Mouse (Mus musculus): Measurements from ENCODE around the gene Grik5. TPM values are rescaled to one million over a fixed set of nuclear protein-coding genes. Genes with fewer than 3 reads are reported as not detected.

The Grik5 gene
- polyA plus RNA-seq, 1 experiment from 2014 or later = 0.86 TPM

DNA sequence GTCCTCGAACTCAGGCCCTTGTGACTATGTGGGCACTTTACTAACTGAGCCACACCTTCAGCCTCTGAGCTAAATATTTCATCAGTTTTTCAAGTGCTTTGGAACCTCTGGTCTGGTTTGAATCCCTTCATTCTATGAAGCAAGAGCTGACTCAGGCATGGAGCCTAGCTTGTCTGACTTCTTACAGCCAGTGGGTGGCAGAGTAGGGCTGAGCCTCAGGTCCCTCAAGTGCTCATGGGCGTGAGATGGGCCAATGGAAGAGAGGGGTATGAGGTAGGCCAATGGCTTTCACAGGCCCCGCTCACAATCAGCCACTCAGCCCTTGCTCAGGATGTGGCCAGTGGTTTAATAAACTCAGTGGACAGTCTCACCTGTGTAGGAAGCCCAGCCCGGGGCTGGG lies 27.4 kb upstream of the Grik5 start:
- 45% methylated on average over 4 of the region's 4 CpGs for WGBS (ENCODE audit: insufficient replicate concordance)
- H3K4me1 ChIP-seq (replicated peaks) = no peaks in the 10 kb centered on the region
- no peak for ATAC-seq (ENCODE audit: low read depth)
- DNase-seq = no peak
- H3K4me2 ChIP-seq = no peak overlapping the region
- H3K9me3 ChIP-seq (replicated peaks) = no peaks in the 10 kb centered on the region
- H3K27me3 ChIP-seq = no peaks in the 10 kb centered on the region
- H3K27ac ChIP-seq = no peak overlapping the region
- H3K9ac ChIP-seq = no peak overlapping the region
- no peaks in the 10 kb centered on the region for H3K36me3 ChIP-seq
- H3K4me3 ChIP-seq (replicated peaks) = no peak overlapping the region

DNA sequence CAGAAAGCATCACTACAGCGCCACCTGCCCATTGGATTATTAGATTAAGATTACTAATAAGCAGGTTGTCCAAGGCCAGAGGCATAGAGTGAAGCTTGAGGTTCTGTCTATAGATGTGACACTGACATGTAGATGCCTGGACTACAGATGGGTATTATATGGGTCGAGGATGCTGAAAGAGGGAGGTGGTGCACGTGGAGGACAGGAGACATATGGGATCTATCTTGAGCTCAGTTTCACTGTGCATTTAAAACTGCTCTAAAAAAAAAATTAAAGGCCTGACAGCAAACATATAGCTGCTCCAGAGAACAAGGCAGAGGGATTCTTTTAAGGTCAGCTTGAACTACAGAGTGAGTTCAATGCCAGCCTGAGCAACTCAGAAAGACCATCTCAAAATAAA lies 26.0 kb upstream of the Grik5 start:
- no peak overlapping the region for H3K4me3 ChIP-seq (replicated peaks)

DNA sequence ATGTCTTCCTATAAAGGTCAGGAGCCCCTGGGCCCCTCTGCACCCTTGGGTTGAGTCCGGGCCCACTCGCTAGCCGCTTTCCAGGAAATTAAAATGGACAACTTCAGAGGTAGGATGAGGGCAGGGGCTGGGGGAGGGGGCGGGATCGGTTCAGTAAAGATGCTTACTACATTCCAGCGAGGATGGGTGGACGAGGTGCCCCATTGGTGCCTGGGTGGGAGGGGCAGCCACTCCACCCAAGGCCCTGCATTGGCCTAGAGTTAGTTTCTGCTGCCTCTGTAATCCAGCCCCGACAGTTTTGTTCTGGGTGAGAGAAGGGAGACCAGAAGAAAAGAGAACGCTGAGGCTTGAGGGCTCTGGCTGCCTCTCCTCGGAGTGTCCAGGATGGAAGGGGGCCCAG lies 17.7 kb upstream of the Grik5 start:
- no peaks in the 10 kb centered on the region; the same call in none of the 2 replicates for H3K36me3 ChIP-seq
- DNase-seq (no peak), ATAC-seq (ENCODE audit: low read depth) (no peak)
- peaks cover 10% of the 10 kb centered on the region for H3K27me3 ChIP-seq
- H3K9ac ChIP-seq = no peak overlapping the region
- peaks cover 22% of the 10 kb centered on the region for H3K4me1 ChIP-seq (replicated peaks)
- WGBS (ENCODE audit: insufficient replicate concordance) = 42% methylated on average over 10 of the region's 10 CpGs
- no peak overlapping the region for H3K4me2 ChIP-seq
- no peaks in the 10 kb centered on the region for H3K9me3 ChIP-seq (replicated peaks)
- H3K4me3 ChIP-seq (replicated peaks) = no peak overlapping the region
- H3K27ac ChIP-seq = no peak overlapping the region

More for the DNA sequence above, 26.0 kb upstream of the Grik5 start:
- H3K9ac ChIP-seq = no peak overlapping the region
- H3K27ac ChIP-seq = no peak overlapping the region
- no peak overlapping the region for H3K4me2 ChIP-seq
- no peaks in the 10 kb centered on the region for H3K9me3 ChIP-seq (replicated peaks)
- ATAC-seq (ENCODE audit: low read depth) (no peak), DNase-seq (no peak)
- H3K36me3 ChIP-seq = no peaks in the 10 kb centered on the region
- 62% methylated on average over 3 of the region's 3 CpGs for WGBS (ENCODE audit: insufficient replicate concordance)
- H3K27me3 ChIP-seq = no peaks in the 10 kb centered on the region
- no peaks in the 10 kb centered on the region for H3K4me1 ChIP-seq (replicated peaks)

GRCm38 (mm10) chr7:25088968-25089367 lies 16.8 kb upstream of the Grik5 start:
- no peak overlapping the region for H3K4me3 ChIP-seq (replicated peaks)
- H3K36me3 ChIP-seq = peaks cover 7% of the 10 kb centered on the region
- H3K27me3 ChIP-seq = peaks cover 10% of the 10 kb centered on the region
- H3K4me1 ChIP-seq (replicated peaks) = peaks cover 31% of the 10 kb centered on the region
- no peaks in the 10 kb centered on the region for H3K9me3 ChIP-seq (replicated peaks)
- no peak overlapping the region for H3K27ac ChIP-seq
- peak overlapping the region; percentile 43 for H3K9ac ChIP-seq
- H3K4me2 ChIP-seq = peak overlapping the region; percentile 26
- no peak for DNase-seq
- WGBS (ENCODE audit: insufficient replicate concordance) = 20% methylated on average over 11 of the region's 11 CpGs
- 0 out of 2 replicates have a peak, but pooled peaks have one; percentile 39 for ATAC-seq (ENCODE audit: low read depth)

- Histone ChIP-seq H3K9me3 (replicated peaks) (no peaks in the 10 kb centered on the region), H3K4me3 (replicated peaks) (no peak overlapping the region), H3K9ac (peak overlapping the region; percentile 43), H3K27me3 (peaks cover 10% of the 10 kb centered on the region), H3K27ac (no peak overlapping the region), H3K4me2 (peak overlapping the region; percentile 26), H3K36me3 (peaks cover 11% of the 10 kb centered on the region), H3K4me1 (replicated peaks) (peaks cover 36% of the 10 kb centered on the region)
- WGBS (ENCODE audit: insufficient replicate concordance) = 17% methylated on average over 10 of the region's 10 CpGs
- DNase-seq = no peak
- no peak for ATAC-seq (ENCODE audit: low read depth)
Measured at GRCm38 (mm10) chr7:25088531-25088930, 16.4 kb upstream of the Grik5 start.

DNA sequence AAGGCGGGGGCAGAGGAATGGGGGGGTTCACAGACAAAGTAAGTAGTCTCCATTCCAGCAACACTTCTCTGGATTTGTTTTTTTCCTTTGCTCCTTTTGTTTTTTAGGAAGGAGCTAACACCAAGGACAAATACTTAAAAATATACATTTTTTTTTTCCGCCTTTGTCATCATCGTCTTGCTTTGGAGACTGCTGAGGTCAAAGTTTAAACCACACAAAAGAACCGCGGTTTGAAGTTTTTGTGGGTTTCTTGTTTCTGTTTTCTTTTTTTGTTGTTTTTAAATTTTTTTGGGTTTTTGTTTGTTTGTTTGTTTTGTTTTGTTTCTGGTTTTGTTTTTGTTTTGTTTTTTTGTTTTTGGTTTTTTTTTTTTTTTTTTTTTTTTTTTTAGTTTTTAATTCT lies 15.8 kb upstream of the Grik5 start:
- DNase-seq (no peak), ATAC-seq (ENCODE audit: low read depth) (no peak)
- Histone ChIP-seq H3K4me2 (no peak overlapping the region), H3K9ac (no peak overlapping the region), H3K27me3 (peaks cover 10% of the 10 kb centered on the region), H3K27ac (no peak overlapping the region), H3K36me3 (peaks cover 17% of the 10 kb centered on the region), H3K9me3 (replicated peaks) (no peaks in the 10 kb centered on the region), H3K4me1 (replicated peaks) (peaks cover 40% of the 10 kb centered on the region), H3K4me3 (replicated peaks) (no peak overlapping the region)
- 47% methylated on average over 5 of the region's 5 CpGs for WGBS (ENCODE audit: insufficient replicate concordance)

GRCm38 (mm10) chr7:25087256-25087912 lies 15.2 kb upstream of the Grik5 start:
- Histone ChIP-seq H3K27ac (no peak overlapping the region), H3K27me3 (peaks cover 5% of the 10 kb centered on the region; the same call in 1 of the 2 replicates), H3K9me3 (replicated peaks) (no peaks in the 10 kb centered on the region), H3K4me3 (replicated peaks) (no peak overlapping the region), H3K36me3 (peaks cover 23% of the 10 kb centered on the region), H3K4me2 (no peak overlapping the region), H3K9ac (no peak overlapping the region), H3K4me1 (replicated peaks) (peaks cover 45% of the 10 kb centered on the region)
- 67% methylated on average over 10 of the region's 10 CpGs for WGBS (ENCODE audit: insufficient replicate concordance)
- no peak for DNase-seq
- no peak for ATAC-seq (ENCODE audit: low read depth)

DNA sequence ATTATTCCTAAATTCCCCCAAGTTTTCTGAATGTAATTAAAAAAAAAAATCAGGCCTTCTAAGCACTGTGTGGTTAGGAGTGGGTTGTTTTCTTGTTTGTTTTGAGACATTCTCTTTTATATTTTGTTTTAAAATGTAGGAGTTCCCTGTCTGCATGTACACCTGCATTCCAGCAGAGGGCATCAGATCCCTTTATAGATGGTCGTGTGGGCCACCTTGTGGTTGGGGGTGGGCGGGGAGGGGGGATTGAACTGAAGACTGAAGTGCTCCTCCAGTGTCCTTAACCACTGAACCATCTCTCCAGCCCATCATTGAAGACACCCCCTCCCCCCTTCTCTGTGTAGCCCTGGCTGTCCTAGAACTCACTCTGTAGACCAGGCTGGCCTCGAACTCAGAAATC lies 14.5 kb upstream of the Grik5 start:
- 35% methylated on average over 3 of the region's 3 CpGs for WGBS (ENCODE audit: insufficient replicate concordance)
- no peaks in the 10 kb centered on the region for H3K9me3 ChIP-seq (replicated peaks)
- peaks cover 30% of the 10 kb centered on the region for H3K36me3 ChIP-seq
- peaks cover 46% of the 10 kb centered on the region for H3K4me1 ChIP-seq (replicated peaks)
- H3K27me3 ChIP-seq = peaks cover 1% of the 10 kb centered on the region; the same call in 1 of the 2 replicates
- no peak overlapping the region for H3K27ac ChIP-seq
- no peak for DNase-seq
- ATAC-seq (ENCODE audit: low read depth) = no peak
- H3K4me2 ChIP-seq = no peak overlapping the region
- H3K9ac ChIP-seq = no peak overlapping the region
- H3K4me3 ChIP-seq (replicated peaks) = no peak overlapping the region

- H3K4me2 ChIP-seq = no peak overlapping the region
- no peak overlapping the region; the same call in 1 of the 2 replicates for H3K9ac ChIP-seq
- peaks cover 48% of the 10 kb centered on the region for H3K4me1 ChIP-seq (replicated peaks)
- peaks cover 50% of the 10 kb centered on the region for H3K36me3 ChIP-seq
- 45% methylated on average over 5 of the region's 5 CpGs for WGBS (ENCODE audit: insufficient replicate concordance)
- DNase-seq = no peak
- no peaks in the 10 kb centered on the region for H3K9me3 ChIP-seq (replicated peaks)
- ATAC-seq (ENCODE audit: low read depth) = no peak
- no peak overlapping the region for H3K27ac ChIP-seq
- no peaks in the 10 kb centered on the region for H3K27me3 ChIP-seq
- H3K4me3 ChIP-seq (replicated peaks) = no peak overlapping the region
Measured at GRCm38 (mm10) chr7:25084621-25085020, 12.5 kb upstream of the Grik5 start.

DNA sequence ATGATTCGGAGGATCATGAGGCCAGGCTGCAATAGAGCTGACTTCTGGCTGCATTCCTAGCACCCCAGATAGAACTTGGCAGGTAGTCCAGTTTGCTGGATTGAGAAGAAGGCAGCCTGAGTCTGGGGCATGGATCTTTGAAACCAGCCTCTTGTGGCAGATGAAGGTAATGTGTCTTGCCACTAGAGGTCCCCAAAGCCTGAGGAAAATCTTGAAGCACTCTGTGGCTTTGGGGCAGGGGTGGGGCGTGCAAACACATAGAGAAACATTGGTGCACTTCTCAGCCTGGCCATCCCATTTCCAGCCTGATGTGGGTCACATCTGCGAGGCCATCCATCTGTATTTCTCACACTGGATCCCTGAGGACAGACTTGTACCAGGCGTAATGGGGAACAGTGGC lies 10.4 kb upstream of the Grik5 start:
- peaks cover 56% of the 10 kb centered on the region for H3K36me3 ChIP-seq
- H3K4me2 ChIP-seq = no peak overlapping the region
- DNase-seq = no peak
- H3K9ac ChIP-seq = no peak overlapping the region
- H3K9me3 ChIP-seq (replicated peaks) = no peaks in the 10 kb centered on the region
- no peak for ATAC-seq (ENCODE audit: low read depth)
- no peak overlapping the region for H3K27ac ChIP-seq
- 70% methylated on average over 4 of the region's 4 CpGs for WGBS (ENCODE audit: insufficient replicate concordance)
- H3K4me3 ChIP-seq (replicated peaks) = no peak overlapping the region
- no peaks in the 10 kb centered on the region for H3K27me3 ChIP-seq
- H3K4me1 ChIP-seq (replicated peaks) = peaks cover 51% of the 10 kb centered on the region

DNA sequence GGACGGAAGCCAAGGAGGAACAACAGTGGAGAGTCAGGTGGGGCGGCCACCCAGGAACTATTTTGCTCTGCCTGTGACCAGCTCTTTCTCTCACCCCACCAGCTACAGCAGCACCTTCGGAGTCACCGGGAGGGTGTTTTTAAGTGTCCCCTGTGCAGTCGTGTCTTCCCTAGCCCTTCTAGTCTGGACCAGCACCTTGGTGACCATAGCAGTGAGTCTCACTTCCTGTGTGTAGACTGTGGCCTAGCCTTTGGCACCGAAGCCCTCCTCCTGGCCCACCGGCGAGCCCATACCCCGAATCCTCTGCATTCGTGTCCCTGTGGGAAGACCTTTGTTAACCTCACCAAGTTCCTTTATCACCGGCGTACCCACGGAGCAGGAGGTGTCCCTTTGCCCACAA lies 8.3 kb upstream of the Grik5 start:
- Histone ChIP-seq H3K36me3 (peaks cover 56% of the 10 kb centered on the region), H3K4me3 (replicated peaks) (no peak overlapping the region), H3K4me2 (no peak overlapping the region), H3K27me3 (no peaks in the 10 kb centered on the region), H3K9ac (no peak overlapping the region), H3K27ac (no peak overlapping the region), H3K9me3 (replicated peaks) (no peaks in the 10 kb centered on the region), H3K4me1 (replicated peaks) (peaks cover 60% of the 10 kb centered on the region)
- ATAC-seq (ENCODE audit: low read depth) = no peak
- 87% methylated on average over 13 of the region's 13 CpGs for WGBS (ENCODE audit: insufficient replicate concordance)
- DNase-seq = no peak

DNA sequence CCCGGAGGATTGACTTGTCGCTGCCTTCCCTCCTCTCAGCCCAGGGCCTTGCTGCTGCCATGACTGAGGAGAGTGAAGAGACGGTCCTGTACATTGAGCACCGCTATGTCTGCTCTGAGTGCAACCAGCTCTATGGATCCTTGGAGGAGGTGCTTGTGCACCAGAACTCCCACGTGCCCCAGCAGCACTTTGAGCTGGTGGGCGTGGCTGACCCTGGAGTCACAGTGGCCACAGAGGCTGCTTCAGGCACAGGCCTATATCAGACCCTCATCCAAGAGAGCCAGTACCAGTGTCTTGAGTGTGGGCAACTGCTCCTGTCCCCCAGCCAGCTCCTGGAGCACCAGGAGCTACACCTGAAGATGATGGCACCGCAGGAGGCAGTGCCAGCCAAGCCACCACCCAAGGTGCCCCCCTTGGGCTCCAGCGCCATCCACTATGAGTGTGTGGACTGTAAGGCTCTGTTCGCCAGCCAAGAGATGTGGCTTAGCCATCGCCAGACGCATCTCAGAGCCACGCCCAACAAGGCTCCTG lies 7.4 kb upstream of the Grik5 start:
- Histone ChIP-seq H3K9ac (peak overlapping the region; percentile 97; the same call in 1 of the 2 replicates), H3K27me3 (no peaks in the 10 kb centered on the region), H3K4me2 (peak overlapping the region; percentile 82), H3K36me3 (peaks cover 55% of the 10 kb centered on the region), H3K9me3 (replicated peaks) (no peaks in the 10 kb centered on the region), H3K27ac (no peak overlapping the region), H3K4me1 (replicated peaks) (peaks cover 60% of the 10 kb centered on the region), H3K4me3 (replicated peaks) (peak overlapping the region; percentile 81; the same call in 1 of the 2 replicates)
- WGBS (ENCODE audit: insufficient replicate concordance) = 72% methylated on average over 12 of the region's 12 CpGs
- ATAC-seq (ENCODE audit: low read depth) (no peak), DNase-seq (no peak)

Measured in liver, embryonic 13.5 days (tissue).